Mouse (Mus musculus) forebrain, embryonic 16.5 days (tissue): Measurements from ENCODE around the gene Fbxo42. TPM values are rescaled to one million over a fixed set of nuclear protein-coding genes. Genes with fewer than 3 reads are reported as not detected.
"Not testable (repeated sequence)": the region's sequence is repeated elsewhere in the genome, so short reads cannot be mapped to it uniquely, and the experiment has no call there.

Experiments
- ATAC-seq: fragments of 200-750 bp; cut with Nextera tagmentation; 2 replicates; pipeline ENCODE4 v1.8.0; 2017; ENCODE audit warnings: mild to moderate bottlenecking, moderate library complexity
- H3K27ac ChIP-seq: fragments of 300-500 bp; sonication (generic); 2 replicates; pipeline ENCODE4 v1.5.1; 2014; ENCODE audit warnings: low read length, control low read depth
- H3K27me3 ChIP-seq: fragments of 300-500 bp; sonication (generic); replicated peaks from 2 replicates; pipeline ENCODE4 v1.6.1; 2014; ENCODE audit warnings: low read length; ENCODE audit not compliant: control insufficient read depth, insufficient read depth
- H3K36me3 ChIP-seq: fragments of 300-500 bp; sonication (generic); 2 replicates; pipeline ENCODE4 v1.6.1; 2014; ENCODE audit not compliant: control insufficient read depth, insufficient read depth
- H3K4me1 ChIP-seq: fragments of 300-500 bp; sonication (generic); replicated peaks from 2 replicates; pipeline ENCODE4 v1.6.1; 2014; ENCODE audit warnings: low read length; ENCODE audit not compliant: control insufficient read depth, insufficient read depth
- H3K4me2 ChIP-seq: fragments of 300-500 bp; sonication (generic); 2 replicates; pipeline ENCODE4 v1.6.1; 2014; ENCODE audit warnings: mild to moderate bottlenecking, low read length, control low read depth
- H3K4me3 ChIP-seq: fragments of 300-500 bp; sonication (generic); replicated peaks from 2 replicates; pipeline ENCODE4 v1.5.1; 2014; ENCODE audit warnings: mild to moderate bottlenecking, low read length, control low read depth
- H3K9ac ChIP-seq: fragments of 300-500 bp; sonication (generic); replicated peaks from 2 replicates; pipeline ENCODE4 v1.6.1; 2014; ENCODE audit warnings: low read depth, low read length, control low read depth
- H3K9me3 ChIP-seq: fragments of 300-500 bp; sonication (generic); 2 replicates; pipeline ENCODE4 v1.6.1; 2016; ENCODE audit warnings: low read length; ENCODE audit not compliant: control insufficient read depth
- WGBS: fragments of 180-500 bp; shearing (Covaris S2); extraction: QIAGEN DNeasy Blood & Tissue Kit; methylation state at CpG from one replicate; pipeline ENCODE4 v1.1.7; 2014; 5-methylcytosine and 5-hydroxymethylcytosine counted together
- polyA plus RNA-seq: library from polyadenylated mRNA; unstranded; fragments of >200 nt; fragmentation: Nextera tagmentation; extraction: Ambion mirVana; gene quantifications from 2 replicates; pipeline ENCODE4 v1.2.1, GENCODE M21; 2015

Gene Fbxo42
- polyA plus RNA-seq, 1 experiment from 2014 or later: 27.1 TPM

DNA sequence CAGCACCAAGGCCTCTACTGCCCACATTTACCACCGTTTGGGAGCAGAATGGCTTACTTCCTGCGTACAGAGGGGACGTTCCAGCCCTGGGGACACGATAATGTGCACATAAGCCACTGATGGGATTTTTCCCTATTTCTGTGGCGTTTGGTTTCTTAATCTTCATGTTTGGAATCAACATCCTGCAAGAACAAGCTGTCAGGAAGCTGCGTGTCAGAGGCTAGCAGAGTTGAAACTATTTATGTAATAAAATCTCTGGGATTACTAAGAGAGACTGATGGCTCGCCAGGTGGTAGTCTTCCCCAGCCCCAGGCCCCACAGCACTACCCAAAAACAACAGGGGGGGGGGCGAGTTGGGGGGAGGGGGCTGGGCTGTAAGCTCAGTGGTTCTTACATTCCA, 14.5 kb upstream of the Fbxo42 start:
- peaks cover 59% of the 10 kb centered on the region for H3K4me1 ChIP-seq
- no peak overlapping the region for H3K4me2 ChIP-seq
- no peak overlapping the region for H3K4me3 ChIP-seq
- H3K27me3 ChIP-seq: no peaks in the 10 kb centered on the region
- no peaks in the 10 kb centered on the region for H3K36me3 ChIP-seq
- ATAC-seq: no peak
- H3K27ac ChIP-seq: no peak overlapping the region; the same call in 1 of the 2 replicates
- WGBS: 65% methylated on average over 8 of the region's 8 CpGs
- no peaks in the 10 kb centered on the region for H3K9me3 ChIP-seq
- H3K9ac ChIP-seq: no peak overlapping the region

GRCm38 (mm10) chr4:141134031-141134441, 13.7 kb upstream of the Fbxo42 start:
- no peaks in the 10 kb centered on the region for H3K27me3 ChIP-seq
- no peak overlapping the region for H3K4me2 ChIP-seq
- H3K4me1 ChIP-seq: peaks cover 66% of the 10 kb centered on the region
- no peak for ATAC-seq
- no peaks in the 10 kb centered on the region for H3K36me3 ChIP-seq
- no peak overlapping the region for H3K9ac ChIP-seq
- no peak overlapping the region for H3K4me3 ChIP-seq
- no peak overlapping the region for H3K27ac ChIP-seq
- 13% methylated on average over 8 of the region's 8 CpGs for WGBS
- no peaks in the 10 kb centered on the region for H3K9me3 ChIP-seq

DNA sequence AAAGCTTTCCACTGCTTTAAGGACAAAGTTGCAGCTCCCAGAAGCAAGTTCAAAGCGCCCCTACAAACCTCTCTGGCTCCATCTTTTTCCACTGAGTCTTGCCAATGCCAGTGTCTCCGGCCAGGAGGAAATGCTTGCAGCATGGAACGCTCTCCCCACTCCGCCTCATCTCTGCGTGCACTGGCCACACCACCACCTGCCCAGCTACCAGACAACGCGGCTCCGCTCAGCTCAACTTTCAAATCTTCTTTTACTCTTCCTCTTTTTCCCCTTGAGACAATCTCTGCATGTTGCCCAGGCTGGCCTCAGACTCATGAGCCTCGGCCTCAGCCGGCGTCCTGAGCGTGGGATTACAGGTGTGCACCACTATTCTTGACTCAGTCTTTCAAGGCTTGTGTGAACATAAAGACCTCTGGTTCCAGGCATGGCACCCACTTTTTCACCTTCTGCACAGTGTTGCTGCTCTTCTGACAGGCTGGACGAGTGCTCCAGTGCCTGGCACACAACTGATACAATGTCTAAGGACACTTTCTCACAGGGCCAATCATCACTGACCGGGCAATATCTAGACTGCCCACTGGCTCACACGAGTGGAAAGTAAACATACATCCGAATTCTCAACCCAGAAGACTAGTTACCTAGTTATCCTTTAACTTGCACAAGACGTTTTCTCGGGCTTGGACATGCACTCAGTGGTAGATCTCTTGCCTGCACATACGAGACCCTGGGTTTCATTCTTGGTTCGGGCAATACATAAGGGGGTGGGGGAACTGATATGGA, 12.8 kb upstream of the Fbxo42 start:
- ATAC-seq: no peak
- Histone ChIP-seq H3K36me3 (no peaks in the 10 kb centered on the region), H3K9me3 (no peaks in the 10 kb centered on the region), H3K9ac (no peak overlapping the region; the same call in 1 of the 2 replicates), H3K4me3 (no peak overlapping the region), H3K27me3 (no peaks in the 10 kb centered on the region), H3K4me2 (no peak overlapping the region), H3K4me1 (peaks cover 66% of the 10 kb centered on the region), H3K27ac (no peak overlapping the region)
- 63% methylated on average over 20 of the region's 20 CpGs for WGBS

DNA sequence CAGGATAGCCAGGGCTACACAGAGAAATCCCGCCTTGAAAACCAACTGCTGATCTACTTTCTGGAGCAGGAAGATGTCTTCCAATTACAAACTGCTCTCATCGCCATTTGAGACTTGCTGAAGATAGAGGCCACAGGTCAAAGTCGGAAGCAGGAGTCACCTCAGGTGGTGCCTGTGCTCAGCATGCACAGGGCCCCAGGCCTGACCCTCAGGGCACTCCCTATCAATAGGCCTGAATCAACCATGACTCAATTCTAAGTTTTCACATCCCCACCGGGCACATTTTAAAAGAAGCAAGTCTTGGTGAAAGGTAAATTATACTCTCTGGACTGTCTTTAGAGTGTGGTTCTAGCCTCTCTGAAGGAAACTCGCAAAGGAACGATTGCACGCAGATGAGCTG, 11.6 kb upstream of the Fbxo42 start:
- no peak overlapping the region for H3K4me3 ChIP-seq
- H3K4me1 ChIP-seq: peaks cover 57% of the 10 kb centered on the region
- no peaks in the 10 kb centered on the region for H3K36me3 ChIP-seq
- WGBS: 81% methylated on average over 7 of the region's 7 CpGs
- H3K4me2 ChIP-seq: no peak overlapping the region
- H3K9me3 ChIP-seq: no peaks in the 10 kb centered on the region
- no peak for ATAC-seq
- H3K9ac ChIP-seq: no peak overlapping the region
- no peak overlapping the region for H3K27ac ChIP-seq
- no peaks in the 10 kb centered on the region for H3K27me3 ChIP-seq

DNA sequence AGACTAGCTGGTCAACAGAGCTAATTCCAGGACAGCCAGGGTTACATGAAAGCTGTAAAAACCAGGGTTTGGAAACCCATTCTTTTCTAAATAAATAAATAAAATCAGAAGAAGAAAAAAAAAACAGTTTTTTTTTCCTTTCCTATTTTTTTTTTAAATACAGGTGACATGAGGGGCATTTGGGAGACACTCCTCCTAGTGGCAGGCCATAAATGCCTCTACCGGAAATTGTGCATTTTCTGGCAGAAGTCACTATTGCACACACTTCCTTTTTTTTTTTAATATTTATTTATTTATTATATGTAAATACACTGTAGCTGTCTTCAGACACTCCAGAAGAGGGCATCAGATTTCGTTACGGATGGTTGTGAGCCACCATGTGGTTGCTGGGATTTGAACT, 10.0 kb upstream of the Fbxo42 start:
- H3K9ac ChIP-seq, H3K27ac ChIP-seq, ATAC-seq, H3K4me3 ChIP-seq, H3K36me3 ChIP-seq, H3K27me3 ChIP-seq, H3K9me3 ChIP-seq, H3K4me2 ChIP-seq: not testable (repeated sequence)
- 90% methylated on average over 2 of the region's 3 CpGs for WGBS
- peaks cover 42% of the 10 kb centered on the region for H3K4me1 ChIP-seq

DNA sequence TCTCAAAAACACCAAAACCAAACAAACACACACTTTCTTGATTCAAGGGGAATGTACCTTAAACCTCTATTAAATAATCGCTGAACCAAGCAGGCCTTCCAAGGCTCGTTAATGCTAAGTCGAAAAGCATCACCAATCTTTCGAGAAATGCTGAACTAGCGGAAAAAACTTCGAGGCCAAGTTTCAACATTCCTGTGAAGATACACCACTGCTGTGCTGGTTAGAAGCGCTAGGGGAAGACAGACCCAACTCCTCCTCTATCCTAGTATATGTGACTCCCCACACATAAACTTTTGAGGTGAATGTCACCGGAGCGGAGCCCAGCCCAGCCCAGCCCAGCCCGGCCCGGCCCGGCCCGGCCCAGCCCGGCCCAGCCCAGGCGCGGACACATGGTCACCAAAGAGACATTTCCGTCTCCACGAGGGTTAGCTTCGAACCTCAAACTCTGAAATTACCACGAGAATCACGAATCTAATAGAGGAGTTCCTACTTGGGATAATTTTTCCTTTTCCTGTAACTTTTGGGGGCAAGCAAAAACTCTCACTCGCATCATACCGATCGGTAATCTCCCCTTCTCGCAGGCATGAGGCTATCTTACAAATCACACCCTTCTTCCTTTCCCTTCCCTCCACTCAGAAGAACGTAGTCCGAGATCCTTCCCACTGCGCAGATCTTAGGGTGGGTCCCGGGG, 9.1 kb upstream of the Fbxo42 start:
- no peak for ATAC-seq

DNA sequence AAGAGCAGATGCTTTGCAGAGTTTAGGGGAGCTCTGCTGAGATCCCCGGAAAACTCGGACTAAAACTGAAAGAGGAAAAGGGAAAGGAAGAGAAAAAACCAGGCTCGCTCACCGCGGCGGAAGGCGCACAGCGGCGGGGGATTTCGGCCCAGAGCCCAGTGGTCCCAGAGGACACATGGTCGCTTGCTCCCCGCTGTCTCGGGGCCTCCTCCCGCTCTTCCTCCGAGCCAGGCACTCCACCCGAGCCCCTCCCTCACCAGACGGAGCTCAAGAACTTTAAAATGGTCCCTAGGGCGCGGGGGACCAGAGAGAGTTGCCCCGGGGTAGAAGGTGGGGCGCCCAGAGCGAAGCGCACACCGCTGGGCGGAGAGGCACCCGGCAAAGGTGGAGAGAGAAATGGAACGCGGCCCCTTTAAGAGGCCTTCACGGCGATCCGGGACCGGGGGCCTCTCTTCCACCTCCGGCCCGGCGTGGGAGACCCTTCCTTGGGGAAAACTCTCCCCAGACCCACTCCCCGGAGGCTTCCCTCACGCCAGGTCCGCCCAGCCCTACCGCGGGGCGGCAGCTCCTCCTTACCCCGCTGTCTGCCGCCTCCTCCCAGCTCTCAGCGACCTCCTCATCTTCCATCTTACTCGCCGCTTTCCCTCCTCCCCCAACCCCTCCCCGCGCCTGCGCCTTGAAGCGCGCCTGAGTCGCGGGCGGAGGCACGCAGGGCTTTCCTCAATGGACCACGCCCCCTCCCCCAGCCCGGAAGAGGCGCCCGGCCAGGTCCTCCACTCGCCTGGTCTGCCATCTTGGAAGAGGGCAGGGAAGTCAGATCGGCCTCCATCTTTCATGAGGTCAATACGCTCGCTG, 8.4 kb upstream of the Fbxo42 start, which contains the start of gene Szrd1:
TSS of gene Szrd1 (minus strand) at position 660 of the 855 bp plus-strand sequence.
- Histone ChIP-seq H3K4me1 (peaks cover 35% of the 10 kb centered on the region), H3K27me3 (no peaks in the 10 kb centered on the region), H3K36me3 (no peaks in the 10 kb centered on the region), H3K4me3 (peak within 1 kb of the TSS; percentile 93), H3K4me2 (peak within 1 kb of the TSS; percentile 92), H3K9ac (peak within 1 kb of the TSS; percentile 95), H3K9me3 (no peaks in the 10 kb centered on the region), H3K27ac (peak within 1 kb of the TSS; percentile 95)
- ATAC-seq: peak; percentile 94
- WGBS: under 1% methylated on average over 63 of the region's 63 CpGs

More for the DNA sequence above, 9.1 kb upstream of the Fbxo42 start:
- Histone ChIP-seq H3K9me3 (no peaks in the 10 kb centered on the region), H3K27ac (no peak overlapping the region; the same call in 1 of the 2 replicates), H3K36me3 (no peaks in the 10 kb centered on the region), H3K27me3 (no peaks in the 10 kb centered on the region), H3K4me1 (peaks cover 38% of the 10 kb centered on the region), H3K4me3 (peak overlapping the region; percentile 93), H3K9ac (peak overlapping the region; percentile 95), H3K4me2 (peak overlapping the region; percentile 92)
- 4% methylated on average over 29 of the region's 29 CpGs for whole genome bisulfite sequencing

GRCm38 (mm10) chr4:141140354-141140753, 7.4 kb upstream of the Fbxo42 start:
- ATAC-seq, H3K36me3 ChIP-seq, H3K27ac ChIP-seq, H3K4me3 ChIP-seq, H3K27me3 ChIP-seq, H3K9ac ChIP-seq, H3K4me2 ChIP-seq, H3K9me3 ChIP-seq: not testable (repeated sequence)
- WGBS: 88% methylated on average over 9 of the region's 9 CpGs
- H3K4me1 ChIP-seq: peaks cover 25% of the 10 kb centered on the region

DNA sequence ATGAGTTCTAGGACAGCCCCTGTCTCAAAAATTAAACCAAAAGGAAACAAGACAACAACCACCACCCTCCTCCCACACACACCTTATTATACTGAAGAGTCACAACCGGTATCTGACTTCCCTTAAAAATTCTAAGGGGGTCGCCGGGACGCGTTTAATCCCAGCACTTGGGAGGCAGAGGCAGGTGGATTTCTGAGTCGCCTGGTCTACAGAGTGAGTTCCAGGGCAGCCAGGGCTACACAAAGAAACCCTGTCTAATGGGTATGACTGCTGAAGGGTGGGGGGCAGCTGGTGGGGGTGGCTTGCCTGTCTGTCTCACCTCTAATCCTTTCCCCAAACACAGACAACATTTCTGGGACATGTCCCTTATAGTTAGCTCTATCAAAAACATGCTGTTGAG, 6.7 kb upstream of the Fbxo42 start:
- H3K4me1 ChIP-seq: peaks cover 25% of the 10 kb centered on the region
- H3K9ac ChIP-seq: no peak overlapping the region
- no peaks in the 10 kb centered on the region for H3K36me3 ChIP-seq
- 88% methylated on average over 6 of the region's 6 CpGs for WGBS
- no peak for ATAC-seq
- no peaks in the 10 kb centered on the region for H3K9me3 ChIP-seq
- H3K4me3 ChIP-seq: no peak overlapping the region
- H3K27ac ChIP-seq: no peak overlapping the region
- no peaks in the 10 kb centered on the region for H3K27me3 ChIP-seq
- H3K4me2 ChIP-seq: no peak overlapping the region
